Mouse (Mus musculus) neural tube, embryonic 15.5 days (tissue): ENCODE measurements around the gene Zfp446. TPM values are rescaled to one million over a fixed set of nuclear protein-coding genes. Genes with fewer than 3 reads are reported as not detected.
"Not testable (repeated sequence)": the region's sequence is repeated elsewhere in the genome, so short reads cannot be mapped to it uniquely, and the experiment has no call there.

ENCODE experiments used
- ATAC-seq: fragments of 200-750 bp; cut with Nextera tagmentation; 2 replicates; pipeline ENCODE4 v1.8.0; 2017; ENCODE audit warnings: mild to moderate bottlenecking, moderate TSS enrichment, moderate library complexity; ENCODE audit not compliant: low FRiP score
- H3K27ac ChIP-seq: fragments of 300-500 bp; sonication (generic); replicated peaks from 2 replicates; pipeline ENCODE4 v1.5.1; 2015; ENCODE audit warnings: mild to moderate bottlenecking, inconsistent platforms
- H3K27me3 ChIP-seq: fragments of 300-500 bp; sonication (generic); replicated peaks from 2 replicates; pipeline ENCODE4 v1.6.1; 2015; ENCODE audit warnings: inconsistent platforms
- H3K36me3 ChIP-seq: fragments of 300-500 bp; sonication (generic); 2 replicates; pipeline ENCODE4 v1.6.1; 2015; ENCODE audit warnings: inconsistent platforms
- H3K4me1 ChIP-seq: fragments of 300-500 bp; sonication (generic); 2 replicates; pipeline ENCODE4 v1.6.1; 2015; ENCODE audit warnings: inconsistent platforms
- H3K4me2 ChIP-seq: fragments of 300-500 bp; sonication (generic); 2 replicates; pipeline ENCODE4 v1.6.1; 2015; ENCODE audit warnings: inconsistent platforms, mild to moderate bottlenecking, moderate library complexity
- H3K4me3 ChIP-seq: fragments of 300-500 bp; sonication (generic); replicated peaks from 2 replicates; pipeline ENCODE4 v1.5.1; 2015; ENCODE audit warnings: mild to moderate bottlenecking, inconsistent platforms
- H3K9ac ChIP-seq: fragments of 300-500 bp; sonication (generic); replicated peaks from 2 replicates; pipeline ENCODE4 v1.6.1; 2015; ENCODE audit warnings: mild to moderate bottlenecking, inconsistent platforms
- H3K9me3 ChIP-seq: fragments of 300-500 bp; sonication (generic); replicated peaks from 2 replicates; pipeline ENCODE4 v1.6.1; 2016; ENCODE audit warnings: inconsistent platforms
- WGBS: fragments of 180-500 bp; shearing (Covaris S2); methylation state at CpG from one replicate; pipeline ENCODE4 v1.1.7; 2015; ENCODE audit warnings: mixed read lengths; 5-methylcytosine and 5-hydroxymethylcytosine counted together
- polyA plus RNA-seq: library from polyadenylated mRNA; unstranded; fragments of >200 nt; fragmentation: Nextera tagmentation; extraction: Ambion mirVana; gene quantifications from 2 replicates; pipeline ENCODE4 v1.2.1, GENCODE M21; 2015

Zfp446 gene
- polyA plus RNA-seq: 9.1 and 10.3 TPM in 2 replicates

GRCm38 (mm10) chr7:12977682-12978389 lies at the start of gene Zfp446:
Zfp446 (plus strand) TSS chr7:12977848.
- H3K9me3 ChIP-seq: no peaks in the 10 kb centered on the region
- peaks cover 7% of the 10 kb centered on the region for H3K36me3 ChIP-seq
- peak within 1 kb of the TSS; percentile 54 for H3K4me3 ChIP-seq
- H3K27me3 ChIP-seq: no peaks in the 10 kb centered on the region
- peak within 1 kb of the TSS; percentile 85 for H3K4me2 ChIP-seq
- H3K4me1 ChIP-seq: peaks cover 21% of the 10 kb centered on the region
- H3K27ac ChIP-seq: peak within 1 kb of the TSS; percentile 95
- peak; percentile 98 for ATAC-seq
- H3K9ac ChIP-seq: peak within 1 kb of the TSS; percentile 60
- under 1% methylated on average over 49 of the region's 49 CpGs for WGBS

GRCm38 (mm10) chr7:12933615-12934140 lies 44.0 kb upstream of the Zfp446 start:
- no peak overlapping the region for H3K4me2 ChIP-seq
- ATAC-seq: no peak
- H3K27me3 ChIP-seq: no peaks in the 10 kb centered on the region; the same call in 1 of the 2 replicates
- H3K9me3 ChIP-seq: no peaks in the 10 kb centered on the region
- no peak overlapping the region for H3K4me3 ChIP-seq
- no peak overlapping the region for H3K27ac ChIP-seq
- no peaks in the 10 kb centered on the region for H3K4me1 ChIP-seq
- H3K36me3 ChIP-seq: no peaks in the 10 kb centered on the region
- 60% methylated on average over 4 of the region's 4 CpGs for WGBS
- no peak overlapping the region for H3K9ac ChIP-seq

DNA sequence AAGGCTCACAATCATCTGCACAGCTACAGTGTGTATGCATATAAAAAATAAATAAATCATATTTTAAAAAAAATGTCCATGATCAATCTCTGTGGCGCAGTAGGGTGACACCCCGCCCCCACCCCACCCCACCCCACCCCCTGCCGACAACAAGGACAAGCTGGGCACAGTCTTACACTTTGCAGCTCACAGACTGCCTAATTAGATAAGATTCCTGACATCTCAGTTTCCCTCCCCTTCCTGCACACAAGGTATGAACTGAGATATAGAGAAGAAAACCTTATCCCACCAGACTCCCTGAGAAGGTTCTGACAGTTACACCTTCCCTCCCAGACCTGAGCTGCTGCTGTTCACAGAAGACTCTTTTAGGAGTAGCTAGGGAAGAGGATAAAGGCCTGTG lies 42.8 kb upstream of the Zfp446 start:
- no peaks in the 10 kb centered on the region for H3K27me3 ChIP-seq
- no peak overlapping the region for H3K4me2 ChIP-seq
- 76% methylated on average over 3 of the region's 3 CpGs for WGBS
- H3K4me1 ChIP-seq: no peaks in the 10 kb centered on the region
- ATAC-seq: no peak
- no peak overlapping the region for H3K4me3 ChIP-seq
- H3K36me3 ChIP-seq: no peaks in the 10 kb centered on the region
- no peak overlapping the region for H3K9ac ChIP-seq
- no peaks in the 10 kb centered on the region for H3K9me3 ChIP-seq
- no peak overlapping the region for H3K27ac ChIP-seq

- not testable (repeated sequence) for H3K27ac ChIP-seq, H3K27me3 ChIP-seq, H3K4me1 ChIP-seq, H3K9me3 ChIP-seq, H3K36me3 ChIP-seq, H3K4me2 ChIP-seq, H3K9ac ChIP-seq, ATAC-seq, H3K4me3 ChIP-seq
- 81% methylated on average over 3 of the region's 4 CpGs for WGBS
These were observed 40.3 kb upstream of the Zfp446 start for GRCm38 (mm10) chr7:12937254-12937803.

DNA sequence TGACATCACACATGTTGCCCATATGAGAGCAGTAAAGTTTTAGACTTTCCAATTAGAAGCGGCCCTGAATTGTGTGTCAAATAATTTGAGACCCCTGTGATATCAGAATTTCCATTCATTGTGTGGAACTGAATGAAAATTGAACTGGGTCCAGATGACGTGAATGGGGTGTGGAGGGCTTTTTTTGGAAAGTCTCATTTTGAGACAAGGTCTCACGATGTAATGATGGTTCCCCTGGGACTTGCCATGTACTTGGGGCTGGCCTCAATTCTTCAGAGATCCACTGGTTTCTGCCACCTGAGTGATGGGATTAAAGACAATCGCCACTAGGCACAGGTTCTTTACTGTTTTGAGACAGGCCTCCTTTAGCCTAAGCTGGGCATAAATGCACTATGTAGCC lies 37.0 kb upstream of the Zfp446 start:
- Histone ChIP-seq H3K9ac (no peak overlapping the region), H3K9me3 (no peaks in the 10 kb centered on the region), H3K27ac (no peak overlapping the region), H3K4me3 (no peak overlapping the region), H3K4me1 (no peaks in the 10 kb centered on the region), H3K27me3 (no peaks in the 10 kb centered on the region), H3K4me2 (no peak overlapping the region), H3K36me3 (no peaks in the 10 kb centered on the region)
- no peak for ATAC-seq
- 86% methylated on average over 4 of the region's 4 CpGs for WGBS

GRCm38 (mm10) chr7:12943488-12943887 lies 34.2 kb upstream of the Zfp446 start:
- Histone ChIP-seq H3K9ac (no peak overlapping the region), H3K4me2 (no peak overlapping the region)

GRCm38 (mm10) chr7:12949032-12949871 lies 28.4 kb upstream of the Zfp446 start:
- Histone ChIP-seq H3K36me3 (no peaks in the 10 kb centered on the region), H3K4me1 (peaks cover 13% of the 10 kb centered on the region), H3K27ac (peak overlapping the region; percentile 91), H3K4me3 (peak overlapping the region; percentile 45), H3K9ac (peak overlapping the region; percentile 64), H3K4me2 (peak overlapping the region; percentile 73), H3K9me3 (no peaks in the 10 kb centered on the region), H3K27me3 (no peaks in the 10 kb centered on the region)
- WGBS: 5% methylated on average over 35 of the region's 35 CpGs
- peak; percentile 97 for ATAC-seq

More at GRCm38 (mm10) chr7:12943488-12943887, 34.2 kb upstream of the Zfp446 start:
- no peaks in the 10 kb centered on the region for H3K36me3 ChIP-seq
- H3K4me1 ChIP-seq: no peaks in the 10 kb centered on the region
- H3K27ac ChIP-seq: no peak overlapping the region
- ATAC-seq: no peak
- H3K9me3 ChIP-seq: no peaks in the 10 kb centered on the region
- H3K27me3 ChIP-seq: no peaks in the 10 kb centered on the region
- no peak overlapping the region for H3K4me3 ChIP-seq

DNA sequence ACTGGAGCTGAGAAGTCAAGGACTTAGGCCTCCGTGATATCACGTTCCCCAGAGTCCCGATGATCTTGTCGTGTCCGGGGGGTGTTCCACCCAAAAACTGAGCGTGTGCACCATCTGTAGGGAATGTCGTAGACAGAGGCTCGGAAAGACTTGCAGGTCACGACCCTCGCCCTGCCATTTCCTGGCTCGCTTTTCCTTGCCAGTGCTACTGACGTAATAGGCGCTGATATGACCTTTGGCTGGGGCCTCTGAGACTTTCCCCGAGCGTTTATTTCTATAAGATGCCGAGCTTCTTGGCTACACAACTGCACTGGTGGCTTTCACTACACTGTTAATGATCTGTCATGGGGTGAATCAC lies 27.8 kb upstream of the Zfp446 start:
- H3K27me3 ChIP-seq: no peaks in the 10 kb centered on the region
- H3K4me3 ChIP-seq: peak overlapping the region; percentile 45
- peak overlapping the region; percentile 51 for H3K9ac ChIP-seq
- H3K9me3 ChIP-seq: no peaks in the 10 kb centered on the region
- 6% methylated on average over 16 of the region's 16 CpGs for WGBS
- H3K4me1 ChIP-seq: peaks cover 13% of the 10 kb centered on the region
- ATAC-seq: peak; percentile 48
- H3K36me3 ChIP-seq: no peaks in the 10 kb centered on the region
- peak overlapping the region; percentile 73 for H3K4me2 ChIP-seq
- peak overlapping the region; percentile 91 for H3K27ac ChIP-seq

GRCm38 (mm10) chr7:12954896-12955295 lies 22.8 kb upstream of the Zfp446 start:
- no peak overlapping the region for H3K4me2 ChIP-seq

DNA sequence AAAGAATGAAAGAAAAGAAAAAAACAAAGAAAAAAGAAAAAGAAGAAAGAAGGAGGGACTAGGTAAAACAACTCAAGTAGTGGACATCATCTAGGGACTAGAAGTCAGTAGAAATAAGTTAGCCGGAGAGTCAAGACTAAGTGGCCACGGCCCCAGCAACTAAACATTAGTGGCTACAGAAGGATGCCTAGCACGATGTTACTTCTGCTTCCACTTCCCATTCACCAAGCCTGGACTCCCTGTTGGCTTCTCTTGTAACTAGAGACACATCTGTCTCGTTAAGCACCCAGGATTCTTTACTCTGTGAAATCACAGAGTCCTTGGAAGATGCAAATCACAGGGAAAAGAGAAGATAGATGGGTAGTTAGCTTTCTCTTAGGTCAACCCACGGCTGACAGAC lies 20.1 kb upstream of the Zfp446 start:
- no peak overlapping the region for H3K4me3 ChIP-seq
- H3K4me2 ChIP-seq: no peak overlapping the region
- H3K4me1 ChIP-seq: peaks cover 12% of the 10 kb centered on the region; the same call in 1 of the 2 replicates
- no peaks in the 10 kb centered on the region for H3K9me3 ChIP-seq
- no peaks in the 10 kb centered on the region for H3K27me3 ChIP-seq
- no peak overlapping the region for H3K9ac ChIP-seq
- WGBS: 77% methylated on average over 5 of the region's 5 CpGs
- no peak for ATAC-seq
- H3K36me3 ChIP-seq: no peaks in the 10 kb centered on the region
- H3K27ac ChIP-seq: no peak overlapping the region

More at GRCm38 (mm10) chr7:12954896-12955295, 22.8 kb upstream of the Zfp446 start:
- H3K36me3 ChIP-seq: no peaks in the 10 kb centered on the region
- no peaks in the 10 kb centered on the region for H3K27me3 ChIP-seq
- H3K9ac ChIP-seq: no peak overlapping the region
- WGBS: 61% methylated on average over 3 of the region's 3 CpGs
- ATAC-seq: peak; percentile 63; the same call in 1 of the 2 replicates
- H3K27ac ChIP-seq: no peak overlapping the region
- H3K4me3 ChIP-seq: no peak overlapping the region
- H3K9me3 ChIP-seq: no peaks in the 10 kb centered on the region
- peaks cover 6% of the 10 kb centered on the region for H3K4me1 ChIP-seq

- Histone ChIP-seq H3K4me3 (no peak overlapping the region), H3K27me3 (no peaks in the 10 kb centered on the region), H3K9me3 (no peaks in the 10 kb centered on the region), H3K27ac (no peak overlapping the region), H3K4me2 (no peak overlapping the region), H3K36me3 (no peaks in the 10 kb centered on the region), H3K9ac (no peak overlapping the region), H3K4me1 (peaks cover 12% of the 10 kb centered on the region; the same call in 1 of the 2 replicates)
- ATAC-seq: no peak
- WGBS: 81% methylated on average over 4 of the region's 4 CpGs
These were observed 18.7 kb upstream of the Zfp446 start for GRCm38 (mm10) chr7:12958948-12959347.
